Mouse (Mus musculus) spleen, postnatal 14 days (tissue): ENCODE data around the gene Vmn1r32.
A peak's percentile ranks its signal among the peaks of the same experiment; 100 is the strongest.

ENCODE experiments used
- DNase-seq, 2 experiments: peaks; one replicate each; pipeline ENCODE4 v3.0.0; 2021 to 2022; ENCODE audit warnings: low spot score in 2 of 2

The Vmn1r32 gene

GRCm38 (mm10) chr6:66559996-66560395, at the start of gene Vmn1r32:
Vmn1r32 (minus strand) TSS chr6:66560096.
- no peak for DNase-seq

- no peak for DNase-seq
These were observed 35.9 kb upstream of the Vmn1r32 start for GRCm38 (mm10) chr6:66595804-66596203.

GRCm38 (mm10) chr6:66535966-66536365, 23.9 kb downstream of the Vmn1r32 start:
- no peak for DNase-seq

GRCm38 (mm10) chr6:66535028-66535862, 24.7 kb downstream of the Vmn1r32 start, which contains the start of gene Mad2l1:
Mad2l1 (plus strand) TSS chr6:66535390.
- DNase-seq = peak; percentile 94 to 95

- DNase-seq = no peak
These were observed 25.4 kb downstream of the Vmn1r32 start for GRCm38 (mm10) chr6:66534366-66534941.

GRCm38 (mm10) chr6:66533241-66533640, 26.7 kb downstream of the Vmn1r32 start:
- no peak for DNase-seq

- DNase-seq = no peak
These were observed 31.5 kb downstream of the Vmn1r32 start for GRCm38 (mm10) chr6:66528386-66528785.

- DNase-seq = no peak
These were observed 43.5 kb downstream of the Vmn1r32 start for GRCm38 (mm10) chr6:66516368-66516767.
